Mouse (Mus musculus) MEL (cell line): Measurements from ENCODE around the gene 6430548M08Rik. TPM values are rescaled to one million over a fixed set of nuclear protein-coding genes. Genes with fewer than 3 reads are reported as not detected.

ENCODE experiments used
- DNase-seq: peaks from one replicate; pipeline ENCODE4 v3.0.0; 2011; ENCODE audit warnings: low read depth, low spot score
- H3K27ac ChIP-seq: 2 replicates; pipeline ENCODE4 v1.5.1; 2012; ENCODE audit warnings: low read depth, mild to moderate bottlenecking, control low read depth, low read length, moderate library complexity; ENCODE audit not compliant: control insufficient read depth
- H3K27me3 ChIP-seq, 2 experiments: fragments of 150-350 bp in 1 of 2; sonication (generic) in 1 of 2; 2 replicates each; pipeline ENCODE4 v1.6.1; 2012; ENCODE audit warnings: low read length in 2 of 2, mild to moderate bottlenecking in 2 of 2, improper control_type of control experiment in 1 of 2, moderate library complexity in 1 of 2; ENCODE audit not compliant: insufficient read depth in 2 of 2, control insufficient read depth in 1 of 2
- H3K36me3 ChIP-seq, 2 experiments: 2 replicates each; pipeline ENCODE4 v1.6.1; 2012 to 2014; ENCODE audit warnings: low read length in 2 of 2, improper control_type of control experiment in 1 of 2, inconsistent platforms in 1 of 2, mild to moderate bottlenecking in 1 of 2; ENCODE audit not compliant: insufficient read depth in 2 of 2, control insufficient read depth in 1 of 2
- H3K4me1 ChIP-seq, 2 experiments: fragments of 150-350 bp in 1 of 2; sonication (generic) in 1 of 2; 2 replicates each; pipeline ENCODE4 v1.6.1; 2012; ENCODE audit warnings: low read length in 2 of 2, improper control_type of control experiment in 1 of 2, mild to moderate bottlenecking in 1 of 2; ENCODE audit not compliant: insufficient read depth in 2 of 2, control insufficient read depth in 1 of 2
- H3K4me3 ChIP-seq, 2 experiments: fragments of 150-350 bp in 1 of 2; sonication (generic) in 1 of 2; 2 replicates each; pipeline ENCODE4 v1.5.1; 2012; ENCODE audit warnings: low read depth in 2 of 2, low read length in 2 of 2, mild to moderate bottlenecking in 2 of 2, moderate library complexity in 2 of 2, control low read depth in 1 of 2, improper control_type of control experiment in 1 of 2; ENCODE audit not compliant: control insufficient read depth in 1 of 2, insufficient read depth in 1 of 2
- H3K79me2 ChIP-seq: 2 replicates; pipeline ENCODE4 v1.6.1; 2012; ENCODE audit warnings: mild to moderate bottlenecking, low read length, moderate library complexity; ENCODE audit not compliant: control insufficient read depth, poor library complexity, insufficient read depth
- H3K9ac ChIP-seq: 2 replicates; pipeline ENCODE4 v1.6.1; 2012; ENCODE audit warnings: low read depth, mild to moderate bottlenecking, control low read depth, low read length, moderate library complexity; ENCODE audit not compliant: control insufficient read depth, poor library complexity, severe bottlenecking
- H3K9me3 ChIP-seq: fragments of 150-350 bp; sonication (generic); replicated peaks from 2 replicates; pipeline ENCODE4 v1.6.1; 2012; ENCODE audit warnings: mild to moderate bottlenecking, low read length, improper control_type of control experiment, moderate library complexity; ENCODE audit not compliant: insufficient read depth
- BHLHE40 ChIP-seq: IDR thresholded peaks from 2 replicates; pipeline ENCODE4 v1.6.1; 2012; ENCODE audit warnings: low read depth, mild to moderate bottlenecking, inconsistent platforms, low read length, improper control_type of control experiment, borderline replicate concordance
- CHD1 ChIP-seq: IDR thresholded peaks from 2 replicates; pipeline ENCODE4 v1.6.1; 2012; ENCODE audit warnings: low read depth, mild to moderate bottlenecking, inconsistent platforms, low read length, improper control_type of control experiment
- CHD2 ChIP-seq: IDR thresholded peaks from 2 replicates; pipeline ENCODE4 v1.6.1; 2011; ENCODE audit warnings: low read length, improper control_type of control experiment
- CTCF ChIP-seq, 3 experiments: IDR thresholded peaks in 2 of 3; conservative IDR thresholded peaks in 1 of 3; 2 replicates each; pipeline ENCODE4 v1.5.1; 2011 to 2012; ENCODE audit warnings: low read length in 3 of 3, low read depth in 2 of 3, mild to moderate bottlenecking in 2 of 3, improper control_type of control experiment in 1 of 3, inconsistent platforms in 1 of 3, mixed read lengths in 1 of 3, moderate library complexity in 1 of 3; ENCODE audit not compliant: control insufficient read depth in 1 of 3, insufficient read depth in 1 of 3, poor library complexity in 1 of 3, severe bottlenecking in 1 of 3
- E2F4 ChIP-seq: IDR thresholded peaks from 2 replicates; pipeline ENCODE4 v1.6.1; 2011; ENCODE audit warnings: low read depth, low read length, improper control_type of control experiment, borderline replicate concordance
- EP300 ChIP-seq, 2 experiments: IDR thresholded peaks; 2 replicates each; pipeline ENCODE4 v1.6.1; 2011; ENCODE audit warnings: improper control_type of control experiment in 2 of 2, low read length in 2 of 2, low read depth in 1 of 2, mild to moderate bottlenecking in 1 of 2
- GABPA ChIP-seq: IDR thresholded peaks from 2 replicates; pipeline ENCODE4 v1.6.1; 2012; ENCODE audit warnings: low read depth, mild to moderate bottlenecking, inconsistent platforms, low read length, improper control_type of control experiment, moderate library complexity
- HCFC1 ChIP-seq: IDR thresholded peaks from 2 replicates; pipeline ENCODE4 v1.6.1; 2012; ENCODE audit warnings: low read depth, mild to moderate bottlenecking, inconsistent platforms, low read length, improper control_type of control experiment, moderate library complexity
- JUND ChIP-seq: IDR thresholded peaks from 2 replicates; pipeline ENCODE4 v1.6.1; 2011; ENCODE audit warnings: low read depth, mild to moderate bottlenecking, improper control_type of control experiment, low read length
- MAX ChIP-seq: IDR thresholded peaks from 2 replicates; pipeline ENCODE4 v1.6.1; 2011; ENCODE audit warnings: low read length, improper control_type of control experiment
- MAZ ChIP-seq: IDR thresholded peaks from 2 replicates; pipeline ENCODE4 v1.6.1; 2012; ENCODE audit warnings: low read depth, mild to moderate bottlenecking, inconsistent platforms, low read length, improper control_type of control experiment
- MEF2A ChIP-seq: IDR thresholded peaks from 2 replicates; pipeline ENCODE4 v1.6.1; 2014; ENCODE audit warnings: low read depth, mild to moderate bottlenecking, inconsistent platforms, low read length, improper control_type of control experiment; ENCODE audit not compliant: poor library complexity, insufficient replicate concordance, severe bottlenecking; ENCODE audit errors: extremely low read depth
- MXI1 ChIP-seq: IDR thresholded peaks from 2 replicates; pipeline ENCODE4 v1.6.1; 2011; ENCODE audit warnings: mild to moderate bottlenecking, low read depth, low read length, improper control_type of control experiment
- NRF1 ChIP-seq: IDR thresholded peaks from 2 replicates; pipeline ENCODE4 v1.6.1; 2014; ENCODE audit warnings: low read depth, mild to moderate bottlenecking, inconsistent platforms, low read length, improper control_type of control experiment, moderate library complexity; ENCODE audit not compliant: poor library complexity, insufficient read depth, severe bottlenecking
- POLR2AphosphoS5 ChIP-seq: IDR thresholded peaks from 2 replicates; pipeline ENCODE4 v1.6.1; 2012; ENCODE audit warnings: low read depth, borderline replicate concordance, mild to moderate bottlenecking, inconsistent platforms, low read length, moderate library complexity, mixed read lengths
- RAD21 ChIP-seq: IDR thresholded peaks from 2 replicates; pipeline ENCODE4 v1.6.1; 2011; ENCODE audit warnings: mild to moderate bottlenecking, low read depth, low read length, improper control_type of control experiment
- RCOR1 ChIP-seq: IDR thresholded peaks from 2 replicates; pipeline ENCODE4 v1.6.1; 2012; ENCODE audit warnings: low read depth, mild to moderate bottlenecking, inconsistent platforms, low read length, improper control_type of control experiment
- SIN3A ChIP-seq: IDR thresholded peaks from 2 replicates; pipeline ENCODE4 v1.6.1; 2012; ENCODE audit warnings: low read length, improper control_type of control experiment, inconsistent platforms
- SMC3 ChIP-seq: IDR thresholded peaks from 2 replicates; pipeline ENCODE4 v1.6.1; 2011; ENCODE audit warnings: low read depth, low read length, improper control_type of control experiment
- TAL1 ChIP-seq: IDR thresholded peaks from 2 replicates; pipeline ENCODE4 v1.6.1; 2012; ENCODE audit warnings: mild to moderate bottlenecking, inconsistent platforms, low read length, moderate library complexity, mixed read lengths
- TBP ChIP-seq: IDR thresholded peaks from 2 replicates; pipeline ENCODE4 v1.8.0; 2011; ENCODE audit warnings: low read depth, low read length, improper control_type of control experiment
- TCF12 ChIP-seq: IDR thresholded peaks from 2 replicates; pipeline ENCODE4 v1.6.1; 2014; ENCODE audit warnings: low read depth, mild to moderate bottlenecking, inconsistent platforms, low read length, improper control_type of control experiment, moderate library complexity
- UBTF ChIP-seq: IDR thresholded peaks from 2 replicates; pipeline ENCODE4 v1.6.1; 2012; ENCODE audit warnings: low read depth, mild to moderate bottlenecking, inconsistent platforms, low read length, improper control_type of control experiment, moderate library complexity, borderline replicate concordance; ENCODE audit not compliant: insufficient read depth
- USF1 ChIP-seq: IDR thresholded peaks from 2 replicates; pipeline ENCODE4 v1.6.1; 2014; ENCODE audit warnings: low read depth, mild to moderate bottlenecking, inconsistent platforms, low read length, improper control_type of control experiment, moderate library complexity
- ZC3H11A ChIP-seq: IDR thresholded peaks from 2 replicates; pipeline ENCODE4 v1.6.1; 2012; ENCODE audit warnings: low read depth, mild to moderate bottlenecking, inconsistent platforms, low read length, improper control_type of control experiment
- ZNF384 ChIP-seq: IDR thresholded peaks from 2 replicates; pipeline ENCODE4 v1.6.1; 2012; ENCODE audit warnings: low read depth, mild to moderate bottlenecking, inconsistent platforms, low read length, improper control_type of control experiment
- polyA plus RNA-seq, 2 experiments: library from polyadenylated mRNA; stranded (reverse) in 1 of 2; unstranded in 1 of 2; fragments of >175 nt in 1 of 2; fragments of >200 nt in 1 of 2; gene quantifications; 2 replicates each; pipeline versions ENCODE4 v1.2.1 to v1.2.4; 2012; ENCODE audit warnings: low replicate concordance in 2 of 2, low read depth in 1 of 2; ENCODE audit not compliant: insufficient read length in 2 of 2, insufficient read depth in 1 of 2, missing spikeins in 1 of 2
- total RNA-seq: library from RNA; depleted of rRNA; stranded (reverse); fragments of 300-350 nt; gene quantifications from 2 replicates; pipeline ENCODE4 v1.2.3, GENCODE M21; 2012

Gene 6430548M08Rik
- total and polyA plus RNA-seq, 3 experiments, result 0.96 to 1.9 TPM; not detected in 1

- Histone ChIP-seq H3K27ac (no peak overlapping the region), H3K4me1 (peaks cover 6 to 12% of the 10 kb centered on the region in 2 experiments; a peak in 2 of 4 replicates), H3K36me3 (peaks cover 0 to 12% of the 10 kb centered on the region in 2 experiments; a peak in 2 of 4 replicates), H3K79me2 (peaks cover 29% of the 10 kb centered on the region), H3K27me3 (no peaks in the 10 kb centered on the region), H3K9me3 (no peaks in the 10 kb centered on the region), H3K9ac (peak overlapping the region; percentile 89), H3K4me3 (peak overlapping the region; percentile 98 to 99)
- TF ChIP-seq ZNF384 (no peak), TAL1 (no peak), SIN3A (peak; percentile 33; the same call in 1 of the 2 replicates), CTCF (IDR thresholded peaks at IDR 0.05 in 2 of 3, conservative IDR thresholded peaks at IDR 0.05 in 1 of 3; ENCODE audit: control insufficient read depth in 1 of 3, insufficient read depth in 1 of 3, low read depth in 2 of 3, low read length in 3 of 3, poor library complexity in 1 of 3, severe bottlenecking in 1 of 3) (no peak), MXI1 (no peak; the same call in 1 of the 2 replicates), RAD21 (no peak), RCOR1 (0 out of 2 replicates have a peak, but pooled peaks have one; percentile 0), CHD1 (0 out of 2 replicates have a peak, but pooled peaks have one; percentile 35), GABPA (0 out of 2 replicates have a peak, but pooled peaks have one; percentile 5)
- peak; percentile 45 for DNase-seq
These were observed 13.4 kb upstream of the 6430548M08Rik start for GRCm38 (mm10) chr8:120100388-120101067.

GRCm38 (mm10) chr8:120101068-120101972 lies 12.6 kb upstream of the 6430548M08Rik start, which contains the start of gene Zdhhc7:
Gene Zdhhc7, minus strand, starts transcription at chr8:120101482.
- Histone ChIP-seq H3K9ac (peak within 1 kb of the TSS; percentile 89), H3K36me3 (peaks cover 0 to 12% of the 10 kb centered on the region in 2 experiments; a peak in 2 of 4 replicates), H3K9me3 (no peaks in the 10 kb centered on the region), H3K79me2 (peaks cover 29% of the 10 kb centered on the region), H3K4me3 (peak within 1 kb of the TSS; percentile 98 to 99), H3K27ac (peak within 1 kb of the TSS; percentile 79), H3K4me1 (peaks cover 6 to 12% of the 10 kb centered on the region in 2 experiments; a peak in 2 of 4 replicates), H3K27me3 (no peaks in the 10 kb centered on the region)
- peak; percentile 77 for DNase-seq
- TF ChIP-seq EP300 (IDR thresholded peaks at IDR 0.05; ENCODE audit: low read depth in 1 of 2, low read length in 2 of 2), result no peak
- TF ChIP-seq ZNF384, result no peak
- peak; percentile 89 for TF ChIP-seq SIN3A
- no peak for TF ChIP-seq TCF12
- no peak for TF ChIP-seq UBTF
- TF ChIP-seq MEF2A, result no peak; the same call in 1 of the 2 replicates
- TF ChIP-seq SMC3, result no peak
- no peak for TF ChIP-seq JUND
- TF ChIP-seq MXI1, result peak; percentile 70
- TF ChIP-seq CHD2, result no peak
- no peak for TF ChIP-seq MAZ
- no peak; the same call in 1 of the 2 replicates for TF ChIP-seq ZC3H11A
- TF ChIP-seq HCFC1, result peak; percentile 90
- TF ChIP-seq BHLHE40, result no peak
- TF ChIP-seq TBP, result no peak
- TF ChIP-seq E2F4, result 0 out of 2 replicates have a peak, but pooled peaks have one; percentile 55
- TF ChIP-seq NRF1, result peak; percentile 57
- 0 out of 6 replicates have a peak, but pooled peaks of 1 of the 3 experiments have one; percentile 2 for TF ChIP-seq CTCF (IDR thresholded peaks at IDR 0.05 in 2 of 3, conservative IDR thresholded peaks at IDR 0.05 in 1 of 3; ENCODE audit: control insufficient read depth in 1 of 3, insufficient read depth in 1 of 3, low read depth in 2 of 3, low read length in 3 of 3, poor library complexity in 1 of 3, severe bottlenecking in 1 of 3)
- TF ChIP-seq USF1, result no peak
- TF ChIP-seq MAX, result no peak; the same call in 1 of the 2 replicates
- TF ChIP-seq POLR2AphosphoS5, result no peak
